Mouse (Mus musculus) layer of hippocampus, adult 9-10 months (tissue): ENCODE data around the gene Fam129b.

Experiments used
- DNase-seq: peaks from one replicate; pipeline ENCODE4 v3.0.0; 2022; ENCODE audit warnings: low spot score

Fam129b gene

DNA sequence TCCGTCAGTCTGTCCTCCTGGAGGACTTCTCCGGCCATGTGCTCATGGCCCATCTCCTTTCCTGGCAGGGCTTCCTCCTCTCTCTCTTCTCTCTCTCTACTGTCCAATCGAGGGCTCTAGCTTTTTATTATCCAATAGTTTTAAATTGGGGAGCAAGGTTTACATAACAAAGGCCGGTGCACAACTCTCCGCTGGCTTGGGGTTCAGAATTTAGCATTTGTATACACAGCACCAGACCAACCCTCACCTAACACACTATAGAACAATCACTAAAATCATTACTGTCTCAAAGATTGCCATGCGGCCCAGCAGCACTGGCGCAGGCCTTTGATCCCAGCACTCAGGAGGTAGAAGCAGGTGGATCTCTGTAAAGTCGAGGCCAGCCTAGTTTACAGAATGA, 15.1 kb upstream of the Fam129b start:
- DNase-seq: no peak

DNA sequence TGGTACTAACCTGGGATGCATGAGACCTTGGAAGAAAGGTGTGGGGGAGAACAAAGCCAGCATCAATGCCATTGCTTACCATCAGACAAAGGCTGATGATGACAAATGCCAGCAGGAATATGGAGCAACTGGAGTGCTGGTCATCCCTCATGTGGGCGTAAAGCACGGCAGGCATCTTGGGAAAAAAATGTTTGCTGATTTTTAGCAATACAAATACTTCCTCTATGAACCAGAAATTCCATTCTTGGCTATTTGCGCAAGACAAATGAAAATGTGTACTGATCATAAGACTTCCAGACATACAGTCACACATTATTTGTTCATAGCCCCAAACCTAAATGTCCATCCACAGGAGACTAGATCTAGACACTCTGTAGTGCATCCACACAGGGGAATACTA, 12.6 kb upstream of the Fam129b start:
- DNase-seq: no peak

DNA sequence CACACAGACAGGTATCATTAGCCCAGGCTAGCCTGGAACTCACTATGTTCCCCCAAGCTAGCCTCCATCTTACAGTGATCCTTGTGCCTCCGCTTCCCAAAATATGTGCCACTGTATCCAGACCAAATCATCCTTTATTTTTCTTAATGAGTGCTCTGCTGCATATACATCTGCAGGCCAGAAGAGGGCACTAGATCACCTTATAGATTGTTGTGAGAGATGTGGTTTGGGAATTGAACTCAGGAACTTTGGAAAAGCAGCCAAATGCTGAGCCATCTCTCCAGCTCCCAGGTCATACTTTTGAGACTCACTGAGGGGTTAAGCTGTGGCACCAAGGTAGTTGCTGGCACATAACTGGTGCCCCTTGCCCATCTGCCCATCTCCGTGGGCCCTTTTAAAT, 11.2 kb upstream of the Fam129b start:
- DNase-seq: no peak

DNA sequence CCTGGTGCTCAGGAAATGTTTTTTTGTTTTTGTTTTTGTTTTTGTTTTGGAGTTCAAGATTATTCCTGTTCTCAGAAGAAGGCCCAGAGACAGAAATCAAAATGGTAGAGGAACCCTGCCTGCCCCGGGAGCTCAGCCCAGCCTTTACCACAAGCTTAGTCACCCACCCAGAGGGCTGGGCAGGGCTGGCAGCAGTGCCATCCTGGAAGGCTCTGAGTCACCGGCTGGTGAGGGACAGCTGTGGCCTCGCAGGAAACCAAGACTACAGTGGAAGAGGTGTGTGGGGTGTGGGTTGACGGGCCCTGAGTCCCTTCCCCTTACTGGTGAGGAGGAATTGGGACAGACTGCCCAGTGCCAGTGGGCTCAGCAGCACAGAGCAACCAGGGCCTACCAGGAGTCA, 8.6 kb upstream of the Fam129b start:
- no peak for DNase-seq

DNA sequence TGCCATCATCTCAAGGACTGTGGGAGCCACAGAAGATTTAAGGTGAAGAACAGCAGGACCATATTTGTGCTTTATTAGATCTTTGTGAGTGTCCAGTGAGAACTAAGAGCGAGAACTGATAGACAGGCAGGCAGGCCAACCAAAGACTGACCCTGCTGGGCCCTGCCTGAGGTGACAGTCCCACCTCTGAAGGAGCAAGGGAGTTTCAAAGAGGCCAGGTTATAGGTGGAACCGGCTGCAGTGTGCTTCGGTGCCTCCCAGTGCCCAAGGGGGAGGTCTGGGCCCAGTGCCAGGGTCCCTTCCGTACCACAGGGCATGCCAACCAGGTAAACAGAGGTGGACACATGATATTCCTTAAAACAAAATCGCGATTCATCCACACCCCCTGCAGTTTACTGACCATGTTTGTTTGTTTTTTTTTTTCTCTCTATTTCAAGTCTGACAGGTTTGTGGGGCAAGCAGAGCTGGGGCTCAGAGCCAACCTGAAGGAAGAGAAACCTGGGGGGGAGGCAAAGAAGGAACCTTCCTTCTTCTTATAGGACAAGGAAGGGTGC, 6.1 kb upstream of the Fam129b start:
- DNase-seq: no peak

DNA sequence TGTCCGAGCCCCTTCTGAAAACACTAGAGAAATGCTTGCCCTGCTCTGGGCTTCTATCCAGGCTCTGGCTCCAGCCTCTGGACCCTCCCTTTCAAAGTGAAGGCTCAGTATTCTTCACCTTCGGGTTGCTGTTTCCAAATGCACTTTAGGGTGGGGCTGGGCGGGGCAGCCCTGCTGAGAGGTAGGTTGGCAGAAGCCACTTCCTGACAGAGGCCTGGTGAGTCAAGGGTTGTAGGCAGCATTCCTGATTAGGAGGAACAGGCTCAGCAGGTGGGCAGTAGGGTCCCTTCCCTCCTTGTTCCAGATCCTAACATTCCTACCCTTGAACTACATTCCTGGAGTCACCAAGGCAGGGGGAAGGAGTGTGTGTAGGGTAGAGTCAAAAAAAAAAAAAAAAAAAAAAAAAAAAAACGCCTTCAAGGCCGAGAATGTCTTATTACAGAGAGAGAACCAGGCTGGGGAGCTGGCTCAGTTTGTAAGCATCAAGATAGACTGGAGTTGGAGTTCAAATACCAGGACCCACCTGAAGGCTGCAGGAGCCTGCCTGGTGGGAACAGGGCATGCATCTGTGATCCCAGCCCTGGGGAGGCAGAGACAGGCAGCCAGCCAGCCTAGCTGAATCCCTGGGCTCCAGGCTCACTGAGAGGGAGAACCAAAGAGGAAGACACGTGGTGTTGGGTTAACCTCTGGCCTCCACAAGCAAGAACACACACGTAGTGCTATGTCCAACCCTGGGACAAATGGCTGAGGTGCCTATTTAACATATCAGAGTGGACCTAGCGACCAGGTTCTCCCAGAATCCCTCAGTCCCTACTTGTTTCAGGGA, 5.4 kb upstream of the Fam129b start:
- DNase-seq: no peak

DNA sequence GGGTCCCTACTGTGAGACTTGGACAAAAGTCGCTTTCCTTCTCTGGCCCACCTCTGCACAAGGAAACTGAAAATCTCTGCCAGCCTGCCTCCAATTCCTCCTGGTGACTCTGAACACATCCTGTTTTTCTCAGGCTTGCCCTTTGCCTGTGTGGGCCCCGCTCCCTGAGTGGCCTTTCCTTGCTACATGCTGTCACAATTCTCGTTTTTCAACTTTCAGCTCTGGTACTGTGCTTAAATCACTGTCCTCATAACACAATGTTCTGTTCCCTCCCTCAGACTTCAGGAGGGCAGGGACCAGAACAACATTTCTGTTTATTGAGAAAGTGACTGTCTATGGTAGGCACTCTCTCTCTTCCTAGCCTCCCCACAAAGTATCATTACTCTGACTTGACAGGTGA, 1.8 kb upstream of the Fam129b start:
- no peak for DNase-seq

DNA sequence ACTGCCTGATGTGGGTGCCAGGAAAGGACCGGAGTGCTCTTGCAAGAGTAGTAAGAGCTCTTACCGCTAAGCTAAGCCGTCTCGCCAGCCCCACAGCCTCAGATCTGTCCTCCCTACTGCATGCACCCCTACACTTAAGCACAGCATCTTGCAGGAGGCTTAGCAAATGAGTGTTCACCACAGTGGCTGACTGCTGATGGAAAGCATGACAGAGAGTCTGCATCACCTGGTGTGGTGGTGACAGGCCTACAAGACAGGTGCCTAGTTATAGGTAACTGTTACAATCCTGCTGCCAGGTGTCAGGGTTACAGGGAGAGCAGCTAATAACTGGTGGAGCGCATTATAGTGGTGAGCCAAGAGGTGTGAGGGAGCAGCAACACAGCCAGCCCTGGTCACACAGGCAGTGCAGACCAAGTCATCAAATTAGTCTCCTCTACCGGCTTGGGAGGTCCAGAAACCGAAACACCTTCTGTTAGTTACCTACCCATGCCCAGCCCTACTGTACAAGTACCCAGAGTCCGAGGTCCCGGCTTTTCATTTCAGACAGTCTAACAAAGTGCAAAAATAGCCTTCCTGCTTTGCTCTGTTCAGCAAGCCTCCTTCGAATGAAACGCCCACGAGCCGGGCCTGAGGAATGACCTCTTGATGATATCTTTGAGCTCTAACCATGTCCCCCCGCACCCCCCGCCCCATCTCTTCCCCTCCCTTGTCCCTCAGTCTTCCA, 801 bp upstream of the Fam129b start:
- no peak for DNase-seq

DNA sequence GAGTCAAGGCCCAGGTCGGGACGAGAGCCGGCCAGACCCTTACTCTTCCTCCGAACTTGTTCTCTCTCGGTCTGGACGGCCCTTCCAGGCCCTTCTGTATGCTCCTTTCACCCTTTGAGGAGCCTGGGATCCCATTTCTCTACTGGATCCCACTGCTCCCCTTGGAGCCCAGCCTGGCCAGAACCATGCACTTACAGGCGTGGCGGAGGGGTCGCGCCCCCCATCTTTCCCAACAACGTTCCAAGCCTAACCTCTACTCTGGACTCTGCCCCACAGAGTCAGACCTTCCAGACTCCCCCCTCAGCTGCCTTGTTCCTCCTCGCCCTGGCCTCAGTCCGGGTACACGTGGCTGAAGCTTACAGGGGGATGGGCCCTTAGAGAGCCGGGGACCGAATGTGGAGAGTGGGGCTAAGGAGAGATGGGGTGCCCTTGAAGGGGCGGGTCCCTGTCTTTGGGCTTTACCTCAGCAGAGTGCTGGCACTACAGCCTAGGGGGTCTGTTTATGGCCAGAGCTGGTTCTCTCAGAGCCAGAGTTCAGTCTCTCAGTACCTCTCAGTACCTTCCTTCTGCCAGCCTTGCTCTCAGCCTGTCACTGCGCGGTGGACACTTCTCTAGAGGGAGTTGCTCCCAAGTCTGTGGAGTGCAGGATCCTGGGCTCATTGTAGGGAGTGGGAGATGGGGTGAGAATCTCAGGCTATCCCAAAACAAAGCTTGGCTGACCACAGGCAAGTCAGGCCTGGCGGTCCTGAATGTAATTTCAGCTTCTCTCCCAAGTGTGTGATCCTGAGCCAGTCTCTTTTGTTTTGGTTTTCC, 782 bp downstream of the Fam129b start:
- DNase-seq: no peak

DNA sequence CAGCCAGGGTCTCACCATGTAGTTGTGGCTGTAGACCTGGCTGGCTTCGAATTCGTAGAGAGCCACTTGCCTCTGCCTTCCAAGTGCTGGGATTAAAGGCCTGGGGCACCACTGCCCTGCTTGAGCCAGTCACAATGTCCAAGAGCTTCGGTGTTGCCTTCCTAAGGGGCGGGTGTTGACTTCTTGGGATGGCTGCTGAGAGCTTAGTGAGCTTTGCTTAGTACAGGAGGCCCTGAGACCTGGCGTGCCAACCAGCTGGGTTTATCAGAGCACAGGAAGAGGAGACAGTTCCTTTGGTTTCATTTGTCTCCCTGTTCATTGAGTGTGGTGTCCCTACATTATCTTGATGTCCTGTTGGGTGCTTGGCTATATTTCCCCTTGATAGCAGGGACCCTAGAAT, 1.4 kb downstream of the Fam129b start:
- no peak for DNase-seq

DNA sequence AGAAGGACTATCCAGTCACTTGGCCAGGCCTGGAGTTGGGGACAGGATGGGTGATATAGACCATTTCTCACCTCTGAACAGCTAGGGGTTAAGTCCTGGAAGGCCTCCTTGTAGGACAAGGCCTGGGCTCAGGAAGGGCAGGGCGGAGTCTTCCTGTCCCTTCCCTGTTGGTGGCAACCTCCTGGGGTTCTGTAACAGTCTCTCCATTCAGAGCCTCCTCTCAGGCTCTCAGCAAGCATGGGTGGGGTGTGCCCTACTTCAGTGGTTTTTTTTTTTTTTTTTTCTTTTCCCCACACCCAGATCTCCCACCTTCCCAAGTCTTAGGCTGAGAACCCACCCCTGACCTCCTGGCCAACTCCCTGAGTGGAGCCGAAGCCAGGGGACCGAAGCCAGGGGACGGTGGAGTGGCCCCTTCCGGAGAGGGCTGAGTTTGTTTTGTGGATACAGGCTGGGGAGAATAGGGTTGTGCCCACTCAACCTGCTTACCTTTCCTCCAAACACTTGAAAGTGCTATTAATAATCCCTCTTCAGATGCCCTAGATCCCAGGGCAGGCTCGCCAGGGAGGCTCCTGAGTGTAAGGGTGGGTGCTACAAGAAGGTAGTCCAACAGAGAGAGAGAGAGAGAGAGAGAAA, 2.0 kb downstream of the Fam129b start:
- no peak for DNase-seq

DNA sequence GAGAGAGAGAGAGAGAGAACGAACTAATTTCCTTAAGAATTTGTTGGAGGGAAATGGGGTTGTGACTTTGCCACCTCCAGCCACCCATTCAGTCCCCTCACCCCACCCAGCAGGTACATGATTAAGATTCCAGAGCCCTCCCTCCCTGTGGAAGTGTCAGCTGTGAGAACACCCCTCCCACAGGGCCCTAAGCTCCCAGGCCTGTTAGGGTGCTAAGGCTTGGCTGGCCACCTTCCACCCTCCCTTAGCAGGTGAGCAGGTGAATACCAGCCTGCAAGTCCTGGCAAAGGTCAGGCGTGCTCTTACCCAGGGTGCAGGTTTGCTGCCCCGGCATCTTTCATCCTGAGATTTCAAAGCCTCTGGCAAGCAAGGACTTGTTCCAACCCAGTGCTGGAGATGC, 2.5 kb downstream of the Fam129b start:
- DNase-seq: no peak

DNA sequence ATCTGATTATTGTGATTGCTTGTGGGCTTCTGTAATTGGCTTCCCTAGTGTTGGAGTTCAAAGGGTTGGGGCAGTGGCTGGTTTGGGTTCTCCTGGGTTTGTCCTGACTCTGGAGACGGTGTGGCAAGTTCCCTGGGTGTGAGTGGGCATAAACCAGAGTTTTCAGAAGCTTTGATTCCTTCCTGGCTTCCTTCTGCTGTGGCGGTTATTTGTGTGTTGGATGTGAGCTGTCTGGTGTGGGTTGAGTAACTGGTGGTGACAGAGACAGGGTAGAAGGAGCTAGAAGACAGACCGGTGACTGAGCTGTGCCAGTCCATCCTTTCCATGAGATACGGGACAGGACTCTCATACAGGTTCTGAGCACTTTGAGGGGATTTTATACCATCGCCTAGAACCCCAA, 3.7 kb downstream of the Fam129b start:
- DNase-seq: no peak

DNA sequence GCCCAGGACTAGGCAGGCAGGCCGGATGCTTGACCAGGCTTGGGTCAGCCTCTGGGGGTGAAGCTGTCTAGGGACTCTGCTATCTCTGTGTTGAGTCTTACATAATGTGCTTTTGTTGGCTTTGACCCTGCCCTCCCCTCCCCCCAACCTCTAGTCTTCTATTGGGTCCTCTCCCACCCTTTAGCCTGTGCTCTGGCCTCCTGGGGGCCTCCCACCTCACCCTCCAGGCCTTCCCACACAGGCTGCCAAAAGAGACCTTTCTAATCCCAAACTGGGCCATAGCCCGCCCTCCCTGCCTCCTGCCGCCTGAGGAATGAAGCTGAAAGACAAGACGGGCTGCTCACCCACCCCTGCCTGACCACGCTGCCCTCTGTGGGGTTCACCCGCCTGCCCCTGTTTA, 5.1 kb downstream of the Fam129b start:
- no peak for DNase-seq

DNA sequence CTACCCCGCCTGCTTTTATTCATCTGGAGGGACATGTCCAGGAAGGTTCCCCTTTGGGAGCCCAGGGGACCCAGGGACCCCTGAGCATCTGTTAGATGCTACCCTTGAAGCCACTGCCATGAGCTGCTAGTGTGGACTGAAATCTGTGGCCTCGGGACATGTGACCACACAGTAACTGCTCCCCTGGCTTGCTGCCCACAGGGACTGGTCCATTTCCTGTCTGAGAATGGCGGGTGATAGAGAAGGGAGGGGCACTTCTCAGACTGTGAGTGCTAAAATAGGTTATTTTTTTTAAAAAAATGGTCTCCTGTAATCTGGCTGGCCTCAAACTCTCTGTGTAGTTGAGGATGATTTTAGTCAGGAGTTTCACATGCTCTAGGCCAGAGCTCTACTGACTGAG, 5.8 kb downstream of the Fam129b start:
- DNase-seq: no peak

DNA sequence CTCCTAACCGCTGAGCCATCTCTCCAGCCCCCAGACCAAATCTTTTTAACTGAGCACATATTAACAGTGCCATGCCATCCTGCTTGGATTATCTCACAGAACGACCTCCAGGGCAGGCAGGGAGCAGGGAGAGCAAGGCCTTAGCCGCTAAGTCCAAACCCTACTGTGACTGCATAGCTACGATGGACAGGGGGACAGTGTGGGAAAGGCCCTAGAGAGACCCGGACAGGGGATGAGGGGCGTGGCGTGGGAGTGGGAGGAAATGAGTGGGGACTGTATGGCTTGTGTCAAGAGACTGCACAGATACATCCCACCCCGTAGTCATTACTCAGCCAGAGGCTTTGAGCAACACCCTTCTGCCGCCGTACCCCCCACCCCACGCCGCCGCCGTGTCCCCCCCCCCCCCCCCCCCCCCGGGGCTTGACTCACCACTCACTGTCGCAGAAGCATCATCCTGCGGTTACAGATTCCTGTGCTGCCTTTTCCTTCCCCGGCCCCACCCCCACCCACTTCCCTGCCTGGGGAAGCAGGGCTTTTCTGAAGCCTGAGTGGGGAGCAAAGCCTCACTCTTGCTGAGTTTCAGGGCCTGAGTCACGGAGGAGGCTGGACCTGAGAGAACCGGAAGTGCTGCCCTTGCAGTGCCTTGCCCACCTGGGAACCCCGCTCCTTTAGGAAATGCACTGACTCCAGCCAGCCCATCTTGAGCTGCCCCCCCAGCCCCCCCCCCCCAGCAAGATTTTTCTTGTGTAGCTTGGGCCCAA, 6.5 kb downstream of the Fam129b start:
- DNase-seq: no peak

DNA sequence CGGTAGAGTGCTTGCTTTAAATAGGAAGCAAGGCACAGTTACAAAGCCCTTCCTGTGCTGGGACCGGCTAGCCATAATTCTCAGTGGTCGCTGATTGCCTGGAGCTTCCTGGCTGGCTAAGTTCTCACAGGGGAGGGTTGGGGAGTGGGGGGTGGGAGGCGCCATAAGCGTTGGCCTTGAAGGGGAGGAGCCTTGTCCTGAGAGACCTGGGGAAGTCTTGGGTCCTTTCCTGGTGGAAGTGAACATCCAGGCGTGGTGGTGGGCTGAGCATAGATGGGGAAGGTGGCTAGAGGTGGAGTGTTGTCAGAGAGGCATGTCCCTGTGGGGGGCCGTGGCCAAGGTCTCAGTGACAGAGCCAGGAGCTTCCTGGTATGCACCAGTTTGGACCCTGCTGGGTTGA, 8.8 kb downstream of the Fam129b start:
- DNase-seq: no peak

DNA sequence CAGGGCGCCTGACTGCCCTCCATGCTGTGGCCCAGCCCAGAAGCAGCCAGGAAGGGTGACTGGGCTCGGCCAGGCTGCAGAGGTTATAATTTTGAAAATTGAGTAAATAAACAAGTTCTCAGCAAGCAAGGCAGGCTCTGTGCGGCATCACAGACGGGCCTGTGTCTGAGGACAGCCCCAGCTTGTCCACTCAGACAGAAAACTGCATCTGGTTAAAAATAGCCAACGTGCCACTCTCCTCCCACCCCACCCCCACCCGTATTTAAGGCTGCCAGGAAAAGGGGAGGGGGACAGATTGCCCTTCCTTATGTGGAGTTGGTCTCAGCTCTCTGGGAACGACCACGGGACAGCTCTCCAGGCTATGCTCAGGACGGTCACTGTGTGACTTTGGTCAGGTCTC, 12.1 kb downstream of the Fam129b start:
- no peak for DNase-seq

DNA sequence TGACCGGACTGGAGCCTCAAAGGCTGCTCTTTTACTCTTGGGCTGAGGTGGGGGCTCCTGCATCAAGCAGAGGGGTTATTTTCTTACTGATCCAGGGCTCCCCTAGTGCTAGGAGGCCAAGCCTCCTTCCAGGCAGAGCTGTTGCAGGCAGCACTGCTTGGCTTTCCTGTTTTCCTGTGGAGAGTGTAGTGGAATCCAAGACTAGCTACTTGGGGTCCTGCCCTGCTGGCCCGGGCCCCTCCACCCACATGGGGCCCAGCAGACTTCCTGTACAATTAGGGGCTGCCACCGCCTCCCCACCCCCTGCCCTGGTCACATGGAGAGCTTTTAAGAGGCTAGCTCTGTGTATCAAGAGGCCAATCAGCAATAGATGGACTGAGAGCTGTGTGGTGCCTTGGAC, 12.6 kb downstream of the Fam129b start:
- no peak for DNase-seq

DNA sequence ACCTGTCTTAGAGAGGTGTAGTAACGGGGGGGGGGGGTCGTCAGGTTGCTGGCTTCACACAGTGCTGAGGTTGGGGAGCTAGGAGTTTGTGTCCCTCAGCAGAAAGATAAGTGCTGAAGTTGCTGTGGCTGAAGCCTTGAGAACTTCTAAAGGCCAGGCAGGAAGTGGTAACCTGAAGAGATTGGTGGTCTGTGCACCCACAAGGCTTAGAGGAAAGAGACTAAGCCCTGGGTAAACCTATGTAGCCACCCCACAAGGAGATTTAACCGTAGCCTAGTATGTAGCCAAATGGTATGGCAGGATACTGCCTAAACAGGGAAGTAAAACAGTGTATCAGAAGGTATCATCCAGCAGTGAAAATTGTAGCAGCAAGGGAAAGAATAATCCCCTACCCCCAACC, 14.4 kb downstream of the Fam129b start:
- DNase-seq: no peak

DNA sequence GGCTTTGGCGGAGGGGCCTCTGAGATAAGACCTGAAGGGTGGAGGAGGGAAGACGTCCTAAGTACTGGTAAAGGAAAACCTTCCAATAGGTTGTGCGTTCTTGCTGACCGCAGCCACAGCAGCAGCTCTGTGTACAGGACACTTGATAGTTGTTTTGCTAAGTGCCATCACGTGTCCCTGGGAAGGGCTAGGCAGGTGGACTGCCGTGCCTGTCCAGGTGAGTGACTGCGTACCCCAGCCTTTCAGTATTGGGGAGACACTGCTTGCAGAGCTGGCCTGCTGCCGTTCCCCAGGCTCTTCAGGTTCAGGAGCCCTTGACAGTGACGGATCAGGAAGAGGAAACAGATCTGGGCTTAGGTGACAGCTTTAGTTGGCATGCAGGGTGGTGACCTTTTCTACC, 15.4 kb downstream of the Fam129b start:
- no peak for DNase-seq
